Mouse (Mus musculus) kidney, adult 2 months (tissue): ENCODE results near the gene Hmgb2. TPM values are rescaled to one million over a fixed set of nuclear protein-coding genes. Genes with fewer than 3 reads are reported as not detected.

Source experiments
- DNase-seq: peaks from one replicate; pipeline ENCODE4 v3.0.0; 2021
- H3K27ac ChIP-seq: fragments of 200-500 bp; 2 replicates; pipeline ENCODE4 v1.5.1; 2012; ENCODE audit warnings: low read depth, low read length, control low read depth, inconsistent platforms; ENCODE audit not compliant: insufficient read depth
- H3K27me3 ChIP-seq: fragments of 200-500 bp; replicated peaks from 2 replicates; pipeline ENCODE4 v1.6.1; 2012; ENCODE audit warnings: mild to moderate bottlenecking, moderate library complexity, low read length, inconsistent platforms; ENCODE audit not compliant: control insufficient read depth, insufficient read depth
- H3K36me3 ChIP-seq: fragments of 200-500 bp; 2 replicates; pipeline ENCODE4 v1.6.1; 2012; ENCODE audit warnings: mild to moderate bottlenecking, moderate library complexity, low read length, inconsistent platforms; ENCODE audit not compliant: control insufficient read depth, insufficient read depth
- H3K4me1 ChIP-seq: fragments of 200-500 bp; 2 replicates; pipeline ENCODE4 v1.6.1; 2011; ENCODE audit warnings: low read length; ENCODE audit not compliant: control insufficient read depth, insufficient read depth
- H3K4me3 ChIP-seq: fragments of 200-500 bp; 2 replicates; pipeline ENCODE4 v1.5.1; 2011; ENCODE audit warnings: mild to moderate bottlenecking, low read depth, low read length, control low read depth; ENCODE audit not compliant: insufficient read depth
- CTCF ChIP-seq: fragments of 200-500 bp; conservative IDR thresholded peaks from 2 replicates; pipeline ENCODE4 v1.5.1; 2011; ENCODE audit warnings: low read depth, mild to moderate bottlenecking, control low read depth, low read length, moderate library complexity, mixed read lengths; ENCODE audit not compliant: insufficient read depth, insufficient read length
- POLR2A ChIP-seq: fragments of 200-500 bp; IDR thresholded peaks from one replicate; pipeline ENCODE4 v1.6.1; 2011; ENCODE audit warnings: low read depth, low read length, control low read depth
- WGBS: fragments of 180-500 bp; shearing (Covaris S2); methylation state at CpG from one replicate; pipeline ENCODE4 v1.1.7; 2018; 5-methylcytosine and 5-hydroxymethylcytosine counted together
- polyA plus RNA-seq: library from polyadenylated mRNA; depleted of rRNA; stranded (reverse); fragments of >200 nt; gene quantifications from 2 replicates; pipeline ENCODE4 v1.2.3, GENCODE M21; 2012

Gene Hmgb2
- polyA plus RNA-seq, 1 experiment: 6.8 TPM

GRCm38 (mm10) chr8:57480606-57481005, 31.1 kb upstream of the Hmgb2 start:
- Histone ChIP-seq H3K27ac (no peak overlapping the region), H3K4me1 (no peaks in the 10 kb centered on the region), H3K4me3 (no peak overlapping the region), H3K36me3 (no peaks in the 10 kb centered on the region; the same call in 1 of the 2 replicates), H3K27me3 (no peaks in the 10 kb centered on the region)
- no peak for DNase-seq
- 89% methylated on average over 4 of the region's 4 CpGs for WGBS
- TF ChIP-seq POLR2A (no peak), CTCF (no peak)

DNA sequence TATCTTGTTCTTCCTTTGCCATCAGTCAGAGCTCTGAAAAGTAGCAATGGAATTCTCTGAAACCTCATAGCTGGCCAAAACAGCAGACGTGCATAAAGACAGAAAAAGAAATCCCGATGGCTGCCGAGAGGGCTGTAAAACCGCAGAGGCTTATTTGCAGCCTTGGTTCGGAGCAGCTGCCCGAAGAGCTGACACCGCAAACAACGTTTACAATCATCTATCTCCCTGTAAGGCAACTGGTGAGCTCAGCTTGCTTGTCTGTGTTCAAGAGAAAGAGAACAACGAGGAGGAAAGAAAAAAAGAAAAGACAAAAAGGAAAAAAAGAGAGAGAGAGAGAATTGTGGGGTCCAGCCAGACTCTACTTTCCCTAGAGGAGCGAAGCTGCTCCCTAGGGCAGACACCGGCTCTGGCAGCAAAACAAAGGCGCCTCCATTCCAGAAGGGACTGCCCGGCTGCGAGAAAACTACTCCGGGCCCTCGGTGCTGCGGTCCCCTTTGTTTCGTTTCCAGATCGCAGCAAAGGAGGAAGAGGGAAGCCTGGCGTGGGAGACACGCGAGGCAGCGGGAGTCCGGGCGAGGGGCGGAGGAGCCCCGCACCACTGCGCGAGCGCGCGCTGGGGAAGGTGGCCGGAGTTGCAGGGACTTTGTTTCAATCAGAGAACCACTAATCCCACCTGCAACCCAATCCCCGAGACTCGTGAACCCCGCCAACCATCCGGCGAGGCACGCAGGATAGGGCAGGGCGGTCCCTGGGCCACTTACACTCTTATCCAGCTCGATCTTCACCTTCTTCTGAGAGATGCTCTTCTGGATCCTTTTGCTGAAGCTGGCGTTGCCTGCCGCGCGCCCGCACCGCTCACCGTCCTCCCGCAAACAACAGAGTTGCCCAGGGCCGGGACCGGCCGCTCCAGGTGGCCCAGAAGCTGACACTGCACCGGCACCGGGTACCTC, 24.9 kb upstream of the Hmgb2 start:
- Histone ChIP-seq H3K27me3 (no peaks in the 10 kb centered on the region), H3K36me3 (no peaks in the 10 kb centered on the region; the same call in 1 of the 2 replicates), H3K4me3 (peak overlapping the region; percentile 92), H3K27ac (peak overlapping the region; percentile 88), H3K4me1 (peaks cover 12% of the 10 kb centered on the region; the same call in 1 of the 2 replicates)
- TF ChIP-seq CTCF: no peak
- TF ChIP-seq POLR2A: no peak
- under 1% methylated on average over 54 of the region's 54 CpGs for WGBS
- peak; percentile 46 for DNase-seq

DNA sequence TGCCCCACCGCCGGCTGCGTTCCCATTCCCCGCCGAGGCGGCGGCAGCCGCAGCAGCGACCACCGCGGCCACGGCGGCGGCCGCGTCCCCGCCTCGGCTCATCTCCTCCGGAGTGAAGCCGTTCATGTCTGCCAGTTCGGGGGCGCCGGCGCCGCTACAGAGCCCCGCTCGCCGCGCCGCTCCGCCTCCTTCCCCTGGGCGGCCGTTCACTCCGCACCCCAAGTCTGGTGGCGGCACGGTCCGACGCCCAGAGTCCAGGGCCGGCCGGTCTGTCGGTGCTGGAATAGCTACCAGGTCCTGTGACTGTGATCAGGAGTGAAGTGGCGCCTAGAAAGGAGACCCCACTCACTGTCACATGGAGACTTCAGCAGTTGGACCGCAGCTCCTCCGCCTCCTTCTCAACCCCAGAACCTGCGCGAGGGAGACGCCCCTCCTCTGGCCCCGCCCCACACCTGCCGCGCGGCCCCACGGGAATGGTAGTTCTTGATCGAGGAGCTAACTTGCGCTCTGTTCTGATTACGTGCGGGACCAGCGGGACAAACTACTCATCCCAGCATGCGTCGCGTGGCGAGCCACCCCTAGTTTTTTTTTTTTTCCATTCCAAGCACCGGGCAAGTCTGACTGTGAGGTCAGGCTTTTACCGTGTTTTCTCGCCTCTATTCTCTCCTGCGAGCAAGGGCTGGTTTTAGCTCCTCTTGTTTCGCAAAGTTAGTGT, 24.1 kb upstream of the Hmgb2 start, which contains the start of gene Sap30:
Gene Sap30 (minus strand): TSS at position 420 of the 715 bp plus-strand sequence.
- Histone ChIP-seq H3K27me3 (no peaks in the 10 kb centered on the region), H3K36me3 (no peaks in the 10 kb centered on the region; the same call in 1 of the 2 replicates), H3K4me1 (peaks cover 12% of the 10 kb centered on the region; the same call in 1 of the 2 replicates), H3K27ac (peak within 1 kb of the TSS; percentile 95), H3K4me3 (peak within 1 kb of the TSS; percentile 92)
- under 1% methylated on average over 66 of the region's 66 CpGs for WGBS
- 0 out of 2 replicates have a peak, but pooled peaks have one; percentile 0 for TF ChIP-seq CTCF
- TF ChIP-seq POLR2A: peak; percentile 74
- DNase-seq: peak; percentile 99

DNA sequence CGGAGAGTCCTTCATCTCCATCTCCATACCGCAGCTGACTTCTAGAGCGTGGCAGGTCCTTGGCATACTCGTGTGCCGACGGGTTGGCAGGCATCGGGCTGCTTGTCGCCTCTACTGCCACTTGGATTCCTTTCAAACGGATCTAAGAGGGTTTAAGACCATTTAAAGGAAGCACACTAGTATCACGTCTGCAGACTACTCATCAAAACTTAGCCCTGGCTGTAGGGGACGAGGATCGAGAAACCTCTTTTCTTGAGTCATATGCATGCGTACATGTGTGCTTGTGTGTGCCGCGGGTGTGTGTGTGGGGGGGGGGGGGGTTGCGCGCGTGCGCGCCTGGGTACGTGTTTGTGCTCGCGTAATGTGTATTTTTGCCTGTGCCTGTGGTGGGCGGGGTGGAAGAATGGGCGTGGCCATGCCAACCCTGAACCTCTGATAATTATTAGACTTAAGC, 23.4 kb upstream of the Hmgb2 start:
- Histone ChIP-seq H3K36me3 (no peaks in the 10 kb centered on the region; the same call in 1 of the 2 replicates), H3K27me3 (no peaks in the 10 kb centered on the region), H3K27ac (peak overlapping the region; percentile 95), H3K4me3 (peak overlapping the region; percentile 74), H3K4me1 (peaks cover 12% of the 10 kb centered on the region; the same call in 1 of the 2 replicates)
- DNase-seq: peak; percentile 91
- WGBS: under 1% methylated on average over 25 of the region's 25 CpGs
- TF ChIP-seq CTCF: no peak
- no peak for TF ChIP-seq POLR2A

DNA sequence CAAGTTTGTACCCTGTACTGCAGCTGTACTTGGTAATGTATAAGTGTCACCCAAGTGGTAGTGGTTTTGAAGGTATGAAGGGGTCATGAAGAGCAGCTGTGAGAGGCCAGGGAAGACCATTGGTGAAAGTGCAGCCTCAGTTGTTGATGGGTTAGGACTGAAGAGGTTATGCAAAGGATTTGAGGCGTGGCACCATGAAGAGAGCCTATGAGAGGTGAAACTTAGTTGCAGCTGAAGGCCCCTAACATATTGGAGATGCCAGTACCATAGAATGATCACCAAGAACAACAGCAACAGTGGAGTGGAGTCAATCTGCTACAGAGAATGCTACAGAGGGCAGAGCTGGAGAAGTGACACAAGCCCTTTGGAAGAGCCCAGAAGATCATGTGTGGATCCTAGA, 22.3 kb upstream of the Hmgb2 start:
- Histone ChIP-seq H3K36me3 (no peaks in the 10 kb centered on the region; the same call in none of the 2 replicates), H3K4me3 (no peak overlapping the region), H3K4me1 (peaks cover 12% of the 10 kb centered on the region; the same call in 1 of the 2 replicates), H3K27me3 (no peaks in the 10 kb centered on the region), H3K27ac (peak overlapping the region; percentile 84)
- 93% methylated on average over 1 of the region's 1 CpGs for WGBS
- no peak for DNase-seq
- no peak for TF ChIP-seq CTCF
- TF ChIP-seq POLR2A: no peak

DNA sequence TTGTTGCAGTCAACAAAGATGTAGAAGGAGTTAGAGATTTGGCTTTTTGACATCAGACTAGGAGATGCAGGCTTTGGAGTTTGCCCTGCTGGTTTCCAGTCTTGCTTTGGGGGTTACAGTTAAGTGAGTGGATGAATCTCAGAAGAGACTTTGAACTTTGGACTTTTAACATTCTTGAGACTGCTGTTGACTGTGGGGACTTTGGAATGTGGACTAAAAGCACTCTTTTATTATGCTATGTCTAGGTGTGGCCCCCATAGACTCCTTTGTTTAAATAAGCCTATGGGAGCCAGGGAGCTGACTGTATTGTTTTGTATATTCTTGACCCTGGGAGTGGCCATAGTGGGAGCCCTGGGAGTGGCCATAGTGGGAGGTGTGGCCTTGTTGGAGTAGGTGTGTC, 21.8 kb upstream of the Hmgb2 start:
- Histone ChIP-seq H3K27me3 (no peaks in the 10 kb centered on the region), H3K4me3 (no peak overlapping the region), H3K4me1 (peaks cover 12% of the 10 kb centered on the region; the same call in 1 of the 2 replicates), H3K27ac (peak overlapping the region; percentile 96), H3K36me3 (peaks cover 1% of the 10 kb centered on the region)
- DNase-seq: peak; percentile 88
- no peak for TF ChIP-seq CTCF
- TF ChIP-seq POLR2A: no peak

- WGBS: over 99% methylated on average over 4 of the region's 4 CpGs
- Histone ChIP-seq H3K4me3 (no peak overlapping the region), H3K27ac (no peak overlapping the region), H3K27me3 (no peaks in the 10 kb centered on the region), H3K4me1 (peaks cover 12% of the 10 kb centered on the region; the same call in 1 of the 2 replicates), H3K36me3 (peaks cover 2% of the 10 kb centered on the region)
- TF ChIP-seq POLR2A (no peak), CTCF (no peak)
- DNase-seq: no peak
Measured at GRCm38 (mm10) chr8:57491873-57492272, 19.8 kb upstream of the Hmgb2 start.
